Mouse (Mus musculus): Measurements from ENCODE around the gene Gm3005.
"Not testable (repeated sequence)": the region's sequence is repeated elsewhere in the genome, so short reads cannot be mapped to it uniquely, and the experiment has no call there.

The Gm3005 gene

DNA sequence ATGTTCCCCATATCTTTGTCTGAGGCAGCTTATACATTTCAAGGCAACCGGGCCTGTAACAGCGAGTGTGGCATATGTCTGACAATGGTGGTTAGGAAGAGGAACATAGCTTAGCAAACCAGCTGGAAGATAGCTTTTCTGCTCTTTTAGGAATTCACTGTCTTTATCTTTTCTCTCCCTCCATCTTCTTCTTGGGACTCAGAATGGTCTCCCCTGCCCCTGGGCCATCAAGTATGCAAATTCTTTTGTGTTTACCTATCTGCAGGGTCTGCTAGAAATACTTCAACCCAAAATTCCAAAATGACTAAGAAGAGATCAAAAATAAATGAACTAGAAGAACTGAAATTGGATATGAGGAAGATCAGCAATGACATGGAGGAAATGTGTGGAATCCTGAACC is at the start of gene Gm3005:
Gene Gm3005 (plus strand): TSS at position 301 of the 400 bp plus-strand sequence.
- in situ Hi-C loops (cut with MboI; ENCODE audit: low pct_unique_long_range_greater_than_20kb in 1 of 2, low sequenced_read_pairs in 2 of 2, unreplicated experiment in 1 of 2), result not testable (repeated sequence)

DNA sequence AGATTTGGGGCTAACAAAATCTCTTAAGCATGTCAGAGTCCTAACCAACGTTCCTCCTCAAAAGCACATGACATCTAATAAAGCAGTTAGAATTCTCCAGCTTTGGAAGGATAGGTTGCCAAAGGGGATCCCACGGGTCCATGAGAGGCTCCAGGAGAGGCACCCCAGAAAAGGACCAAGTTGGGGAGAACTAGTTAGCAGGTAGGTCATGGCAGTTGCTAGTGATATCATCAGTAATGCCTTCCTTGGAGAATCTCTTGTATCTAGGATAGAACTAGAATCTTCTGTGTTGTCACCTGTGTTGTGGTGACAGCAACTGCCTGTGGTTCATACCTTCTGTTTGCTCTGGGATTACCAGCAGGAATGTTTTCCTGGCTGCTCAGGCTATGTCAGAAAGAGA is 33.1 kb upstream of the Gm3005 start, which contains the start of gene Gm10413:
Gene Gm10413 (plus strand): TSS at position 301 of the 400 bp plus-strand sequence.
- in situ Hi-C loops (cut with MboI; ENCODE audit: low pct_unique_long_range_greater_than_20kb in 1 of 2, low sequenced_read_pairs in 2 of 2, unreplicated experiment in 1 of 2), result not testable (repeated sequence)

DNA sequence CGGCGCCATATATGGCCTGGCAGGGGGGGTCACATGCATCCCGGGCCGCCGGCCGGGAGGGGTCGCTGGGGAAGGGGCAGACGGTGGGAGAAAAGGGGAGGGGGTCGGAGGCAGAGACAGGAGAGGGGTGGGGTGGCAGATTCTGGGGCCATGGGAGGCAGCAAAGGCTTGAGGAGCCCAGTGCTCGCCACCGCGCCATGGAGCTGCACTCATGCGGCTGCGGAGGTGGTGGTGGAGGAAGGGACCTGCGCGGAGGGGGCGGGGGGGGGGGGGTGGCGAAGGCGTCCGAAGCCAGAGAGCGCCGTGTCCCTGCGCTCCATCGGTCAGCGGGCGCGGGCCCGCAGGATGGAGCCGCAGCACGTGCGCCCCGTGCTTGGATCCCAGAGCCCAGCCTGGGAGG is 15.6 kb upstream of the Gm3005 start, which contains the start of gene Gm10409:
Gene Gm10409 (plus strand): TSS at position 301 of the 400 bp plus-strand sequence.
- in situ Hi-C loops (cut with MboI; ENCODE audit: low pct_unique_long_range_greater_than_20kb in 1 of 2, low sequenced_read_pairs in 2 of 2, unreplicated experiment in 1 of 2), result not testable (repeated sequence)

DNA sequence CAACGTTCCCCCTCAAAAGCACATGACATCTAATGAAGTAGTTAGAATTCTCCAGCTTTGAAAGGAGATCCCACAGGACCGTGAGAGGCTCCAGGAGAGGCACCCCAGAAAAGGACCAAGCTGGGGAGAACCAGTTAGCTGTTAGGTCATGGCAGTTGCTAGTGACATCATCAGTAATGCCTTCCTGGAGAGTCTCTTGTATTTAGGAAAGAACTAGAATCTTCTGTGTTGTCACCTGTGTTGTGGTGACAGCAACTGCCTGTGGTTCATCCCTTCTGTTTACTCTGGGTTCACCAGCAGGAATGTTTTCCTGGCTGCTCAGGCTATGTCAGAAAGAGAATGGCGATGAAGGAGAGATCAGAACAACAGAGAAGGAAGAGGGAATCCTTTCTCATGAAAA is 21.2 kb downstream of the Gm3005 start, which contains the start of gene Gm10408:
Gene Gm10408 (plus strand): TSS at position 301 of the 400 bp plus-strand sequence.
- in situ Hi-C loops (cut with MboI; ENCODE audit: low pct_unique_long_range_greater_than_20kb in 1 of 2, low sequenced_read_pairs in 2 of 2, unreplicated experiment in 1 of 2), result not testable (repeated sequence)

DNA sequence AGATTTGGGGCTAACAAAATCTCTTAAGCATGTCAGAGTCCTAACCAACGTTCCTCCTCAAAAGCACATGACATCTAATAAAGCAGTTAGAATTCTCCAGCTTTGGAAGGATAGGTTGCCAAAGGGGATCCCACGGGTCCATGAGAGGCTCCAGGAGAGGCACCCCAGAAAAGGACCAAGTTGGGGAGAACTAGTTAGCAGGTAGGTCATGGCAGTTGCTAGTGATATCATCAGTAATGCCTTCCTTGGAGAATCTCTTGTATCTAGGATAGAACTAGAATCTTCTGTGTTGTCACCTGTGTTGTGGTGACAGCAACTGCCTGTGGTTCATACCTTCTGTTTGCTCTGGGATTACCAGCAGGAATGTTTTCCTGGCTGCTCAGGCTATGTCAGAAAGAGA is 206.3 kb downstream of the Gm3005 start, which contains the start of gene Gm3012:
Gene Gm3012 (plus strand): TSS at position 301 of the 400 bp plus-strand sequence.
- in situ Hi-C loops (cut with MboI; ENCODE audit: low pct_unique_long_range_greater_than_20kb in 1 of 2, low sequenced_read_pairs in 2 of 2, unreplicated experiment in 1 of 2), result not testable (repeated sequence)
